Mouse (Mus musculus): ENCODE measurements around the gene H2-M9.

The H2-M9 gene

GRCm38 (mm10) chr17:36642566-36642965, at the start of gene H2-M9:
Gene H2-M9 (minus strand): TSS chr17:36642666.
- no peak for DNase-seq (ENCODE audit: low spot score in 2 of 2)

- DNase-seq (ENCODE audit: low spot score in 2 of 2), result no peak
These were observed 29.7 kb upstream of the H2-M9 start, which contains the start of gene H2-M1 for GRCm38 (mm10) chr17:36672119-36672518. Gene H2-M1 (minus strand): TSS chr17:36672219.
